Mouse (Mus musculus) heart, embryonic 15.5 days (tissue): ENCODE measurements around the gene Unc13b. TPM values are rescaled to one million over a fixed set of nuclear protein-coding genes. Genes with fewer than 3 reads are reported as not detected.

Source experiments
- ATAC-seq: fragments of 200-750 bp; cut with Nextera tagmentation; replicated peaks from 2 replicates; pipeline ENCODE4 v1.8.0; 2017; ENCODE audit warnings: low read depth, moderate TSS enrichment; ENCODE audit not compliant: insufficient number of reproducible peaks, insufficient read depth, low FRiP score
- H3K27ac ChIP-seq: fragments of 300-500 bp; sonication (generic); 2 replicates; pipeline ENCODE4 v1.5.1; 2015; ENCODE audit warnings: mild to moderate bottlenecking, inconsistent platforms
- H3K27me3 ChIP-seq: fragments of 300-500 bp; sonication (generic); 2 replicates; pipeline ENCODE4 v1.6.1; 2015; ENCODE audit warnings: inconsistent platforms
- H3K36me3 ChIP-seq: fragments of 300-500 bp; sonication (generic); 2 replicates; pipeline ENCODE4 v1.6.1; 2015; ENCODE audit warnings: mild to moderate bottlenecking, inconsistent platforms
- H3K4me1 ChIP-seq: fragments of 300-500 bp; sonication (generic); replicated peaks from 2 replicates; pipeline ENCODE4 v1.6.1; 2015; ENCODE audit warnings: inconsistent platforms
- H3K4me2 ChIP-seq: fragments of 300-500 bp; sonication (generic); 2 replicates; pipeline ENCODE4 v1.6.1; 2015; ENCODE audit warnings: inconsistent platforms, mild to moderate bottlenecking, moderate library complexity
- H3K4me3 ChIP-seq: fragments of 300-500 bp; sonication (generic); 2 replicates; pipeline ENCODE4 v1.5.1; 2015; ENCODE audit warnings: mild to moderate bottlenecking, inconsistent platforms
- H3K9ac ChIP-seq: fragments of 300-500 bp; sonication (generic); 2 replicates; pipeline ENCODE4 v1.6.1; 2015; ENCODE audit warnings: mild to moderate bottlenecking, inconsistent platforms
- H3K9me3 ChIP-seq: fragments of 300-500 bp; sonication (generic); replicated peaks from 2 replicates; pipeline ENCODE4 v1.6.1; 2016; ENCODE audit warnings: inconsistent platforms
- WGBS: fragments of 180-500 bp; shearing (Covaris S2); methylation state at CpG from one replicate; pipeline ENCODE4 v1.1.7; 2015; ENCODE audit warnings: mixed read lengths; 5-methylcytosine and 5-hydroxymethylcytosine counted together
- polyA plus RNA-seq: library from polyadenylated mRNA; unstranded; fragments of >200 nt; fragmentation: Nextera tagmentation; extraction: Ambion mirVana; gene quantifications from 2 replicates; pipeline ENCODE4 v1.2.1, GENCODE M21; 2015

Gene Unc13b
- polyA plus RNA-seq, 1 experiment from 2014 or later: 10.1 TPM

- no peaks in the 10 kb centered on the region for H3K27me3 ChIP-seq
- H3K4me2 ChIP-seq: no peak overlapping the region
- no peak for ATAC-seq
- H3K9me3 ChIP-seq: no peaks in the 10 kb centered on the region
- peaks cover 38% of the 10 kb centered on the region for H3K36me3 ChIP-seq
- 89% methylated on average over 7 of the region's 7 CpGs for WGBS
- no peak overlapping the region for H3K27ac ChIP-seq
- peaks cover 24% of the 10 kb centered on the region for H3K4me1 ChIP-seq
- H3K4me3 ChIP-seq: no peak overlapping the region
- H3K9ac ChIP-seq: no peak overlapping the region
These were observed 29.6 kb upstream of the Unc13b start for GRCm38 (mm10) chr4:43029121-43029520.

- H3K27ac ChIP-seq: no peak overlapping the region
- 90% methylated on average over 9 of the region's 9 CpGs for WGBS
- H3K9me3 ChIP-seq: no peaks in the 10 kb centered on the region
- H3K4me3 ChIP-seq: no peak overlapping the region
- peak overlapping the region; percentile 84; the same call in 1 of the 2 replicates for H3K4me2 ChIP-seq
- H3K9ac ChIP-seq: no peak overlapping the region; the same call in 1 of the 2 replicates
- H3K27me3 ChIP-seq: no peaks in the 10 kb centered on the region
- no peak for ATAC-seq
- peaks cover 19% of the 10 kb centered on the region for H3K4me1 ChIP-seq
- peaks cover 43% of the 10 kb centered on the region for H3K36me3 ChIP-seq
These were observed 29.0 kb upstream of the Unc13b start for GRCm38 (mm10) chr4:43029749-43030148.

GRCm38 (mm10) chr4:43030352-43030751 is 28.4 kb upstream of the Unc13b start:
- no peaks in the 10 kb centered on the region for H3K9me3 ChIP-seq
- peaks cover 47% of the 10 kb centered on the region for H3K36me3 ChIP-seq
- 0 out of 2 replicates have a peak overlapping the region, but pooled peaks have one; percentile 79 for H3K27ac ChIP-seq
- ATAC-seq: no peak
- peaks cover 15% of the 10 kb centered on the region for H3K4me1 ChIP-seq
- peak overlapping the region; percentile 89 for H3K9ac ChIP-seq
- H3K4me3 ChIP-seq: peak overlapping the region; percentile 69
- 68% methylated on average over 9 of the region's 9 CpGs for WGBS
- H3K27me3 ChIP-seq: no peaks in the 10 kb centered on the region
- peak overlapping the region; percentile 84 for H3K4me2 ChIP-seq

GRCm38 (mm10) chr4:43030780-43031230 is 27.9 kb upstream of the Unc13b start:
- ATAC-seq: peak; percentile 41
- H3K9me3 ChIP-seq: no peaks in the 10 kb centered on the region
- WGBS: under 1% methylated on average over 28 of the region's 28 CpGs
- peak overlapping the region; percentile 69 for H3K4me3 ChIP-seq
- peak overlapping the region; percentile 89 for H3K9ac ChIP-seq
- peaks cover 48% of the 10 kb centered on the region for H3K36me3 ChIP-seq
- peak overlapping the region; percentile 84 for H3K4me2 ChIP-seq
- H3K4me1 ChIP-seq: peaks cover 15% of the 10 kb centered on the region
- no peaks in the 10 kb centered on the region for H3K27me3 ChIP-seq
- peak overlapping the region; percentile 79 for H3K27ac ChIP-seq

GRCm38 (mm10) chr4:43031237-43031995 is 27.3 kb upstream of the Unc13b start, which contains the start of gene Stoml2:
Gene Stoml2, minus strand, starts transcription at chr4:43031710.
- Histone ChIP-seq H3K27ac (peak within 1 kb of the TSS; percentile 79), H3K27me3 (no peaks in the 10 kb centered on the region), H3K36me3 (peaks cover 54% of the 10 kb centered on the region), H3K4me2 (peak within 1 kb of the TSS; percentile 84), H3K4me3 (peak within 1 kb of the TSS; percentile 69), H3K9me3 (no peaks in the 10 kb centered on the region), H3K4me1 (peaks cover 15% of the 10 kb centered on the region), H3K9ac (peak within 1 kb of the TSS; percentile 89)
- WGBS: 1% methylated on average over 38 of the region's 38 CpGs
- ATAC-seq: peak; percentile 95

- no peak overlapping the region for H3K4me2 ChIP-seq
- no peak overlapping the region for H3K9ac ChIP-seq
- peaks cover 51% of the 10 kb centered on the region for H3K36me3 ChIP-seq
- no peak overlapping the region for H3K4me3 ChIP-seq
- 92% methylated on average over 1 of the region's 1 CpGs for WGBS
- H3K9me3 ChIP-seq: no peaks in the 10 kb centered on the region
- H3K27ac ChIP-seq: no peak overlapping the region
- no peaks in the 10 kb centered on the region for H3K27me3 ChIP-seq
- ATAC-seq: no peak
- H3K4me1 ChIP-seq: peaks cover 15% of the 10 kb centered on the region
These were observed 26.3 kb upstream of the Unc13b start for GRCm38 (mm10) chr4:43032501-43032900.

- H3K27me3 ChIP-seq: no peaks in the 10 kb centered on the region
- no peaks in the 10 kb centered on the region for H3K9me3 ChIP-seq
- H3K36me3 ChIP-seq: peaks cover 41% of the 10 kb centered on the region
- no peak overlapping the region for H3K4me2 ChIP-seq
- H3K4me1 ChIP-seq: peaks cover 22% of the 10 kb centered on the region
- H3K4me3 ChIP-seq: no peak overlapping the region
- WGBS: 81% methylated on average over 14 of the region's 14 CpGs
- H3K27ac ChIP-seq: no peak overlapping the region
- no peak overlapping the region for H3K9ac ChIP-seq
- no peak for ATAC-seq
These were observed 25.3 kb upstream of the Unc13b start for GRCm38 (mm10) chr4:43033481-43033880.

GRCm38 (mm10) chr4:43035851-43036250 is 22.9 kb upstream of the Unc13b start:
- Histone ChIP-seq H3K4me1 (peaks cover 28% of the 10 kb centered on the region), H3K4me3 (no peak overlapping the region), H3K36me3 (peaks cover 28% of the 10 kb centered on the region), H3K9ac (no peak overlapping the region), H3K27me3 (no peaks in the 10 kb centered on the region), H3K4me2 (no peak overlapping the region), H3K27ac (no peak overlapping the region), H3K9me3 (no peaks in the 10 kb centered on the region)
- WGBS: 90% methylated on average over 6 of the region's 6 CpGs
- no peak for ATAC-seq

- WGBS: 82% methylated on average over 10 of the region's 10 CpGs
- Histone ChIP-seq H3K27ac (no peak overlapping the region), H3K27me3 (no peaks in the 10 kb centered on the region)
These were observed 22.4 kb upstream of the Unc13b start for GRCm38 (mm10) chr4:43036356-43036755.

GRCm38 (mm10) chr4:43037860-43038566 is 20.7 kb upstream of the Unc13b start:
- Histone ChIP-seq H3K27ac (no peak overlapping the region), H3K9ac (no peak overlapping the region), H3K36me3 (peaks cover 28% of the 10 kb centered on the region), H3K4me1 (peaks cover 24% of the 10 kb centered on the region), H3K4me3 (no peak overlapping the region), H3K4me2 (no peak overlapping the region; the same call in 1 of the 2 replicates), H3K27me3 (no peaks in the 10 kb centered on the region), H3K9me3 (no peaks in the 10 kb centered on the region)
- no peak for ATAC-seq
- WGBS: 26% methylated on average over 4 of the region's 4 CpGs

More at GRCm38 (mm10) chr4:43036356-43036755, 22.4 kb upstream of the Unc13b start:
- peaks cover 28% of the 10 kb centered on the region for H3K36me3 ChIP-seq
- H3K4me1 ChIP-seq: peaks cover 28% of the 10 kb centered on the region
- H3K4me2 ChIP-seq: no peak overlapping the region
- H3K9me3 ChIP-seq: no peaks in the 10 kb centered on the region
- no peak overlapping the region for H3K9ac ChIP-seq
- no peak for ATAC-seq
- no peak overlapping the region for H3K4me3 ChIP-seq
